Mouse (Mus musculus) stomach, embryonic 14.5 days (tissue): ENCODE measurements around the gene Gpr156. TPM values are rescaled to one million over a fixed set of nuclear protein-coding genes. Genes with fewer than 3 reads are reported as not detected.

Source experiments
- ATAC-seq: fragments of 200-750 bp; cut with Nextera tagmentation; 2 replicates; pipeline ENCODE4 v1.8.0; 2017; ENCODE audit warnings: low read depth, moderate TSS enrichment; ENCODE audit not compliant: insufficient number of reproducible peaks, insufficient read depth, low FRiP score
- H3K27ac ChIP-seq: fragments of 300-500 bp; sonication (generic); 2 replicates; pipeline ENCODE4 v1.5.1; 2014; ENCODE audit warnings: mild to moderate bottlenecking, low read length, moderate library complexity, mixed read lengths
- H3K27me3 ChIP-seq: fragments of 300-500 bp; sonication (generic); 2 replicates; pipeline ENCODE4 v1.6.1; 2014; ENCODE audit warnings: low read length, control low read depth, mixed read lengths; ENCODE audit not compliant: control insufficient read depth, insufficient read depth
- H3K36me3 ChIP-seq: fragments of 300-500 bp; sonication (generic); 2 replicates; pipeline ENCODE4 v1.6.1; 2014; ENCODE audit warnings: mild to moderate bottlenecking, control low read depth, low read length, moderate library complexity, mixed read lengths; ENCODE audit not compliant: control insufficient read depth, insufficient read depth
- H3K4me1 ChIP-seq: fragments of 300-500 bp; sonication (generic); 2 replicates; pipeline ENCODE4 v1.6.1; 2014; ENCODE audit warnings: low read length, control low read depth, mixed read lengths; ENCODE audit not compliant: control insufficient read depth, insufficient read depth
- H3K4me2 ChIP-seq: fragments of 300-500 bp; sonication (generic); replicated peaks from 2 replicates; pipeline ENCODE4 v1.6.1; 2014; ENCODE audit warnings: low read depth, low read length, control low read depth
- H3K4me3 ChIP-seq: fragments of 300-500 bp; sonication (generic); 2 replicates; pipeline ENCODE4 v1.5.1; 2014; ENCODE audit warnings: low read depth, low read length, control low read depth
- H3K9ac ChIP-seq: fragments of 300-500 bp; sonication (generic); replicated peaks from 2 replicates; pipeline ENCODE4 v1.6.1; 2014; ENCODE audit warnings: low read depth, mild to moderate bottlenecking, control low read depth, low read length, moderate library complexity, mixed read lengths
- H3K9me3 ChIP-seq: fragments of 300-500 bp; sonication (generic); 2 replicates; pipeline ENCODE4 v1.6.1; 2016; ENCODE audit warnings: low read depth, low read length, control low read depth; ENCODE audit not compliant: control insufficient read depth
- WGBS: fragments of 180-500 bp; shearing (Covaris S2); extraction: QIAGEN DNeasy Blood & Tissue Kit; methylation state at CpG from one replicate; pipeline ENCODE4 v1.1.7; 2014; 5-methylcytosine and 5-hydroxymethylcytosine counted together
- polyA plus RNA-seq: library from polyadenylated mRNA; unstranded; fragments of >200 nt; fragmentation: Nextera tagmentation; extraction: Ambion mirVana; gene quantifications from 2 replicates; pipeline ENCODE4 v1.2.1, GENCODE M21; 2014

The Gpr156 gene
- polyA plus RNA-seq, 1 experiment from 2014 or later = 0.39 TPM

GRCm38 (mm10) chr16:37901318-37901717 is 15.0 kb upstream of the Gpr156 start:
- Histone ChIP-seq H3K9ac (no peak overlapping the region), H3K36me3 (no peaks in the 10 kb centered on the region), H3K4me2 (no peak overlapping the region), H3K9me3 (no peaks in the 10 kb centered on the region), H3K27me3 (no peaks in the 10 kb centered on the region), H3K4me1 (no peaks in the 10 kb centered on the region), H3K4me3 (no peak overlapping the region), H3K27ac (no peak overlapping the region)
- no peak for ATAC-seq
- 40% methylated on average over 11 of the region's 11 CpGs for WGBS

GRCm38 (mm10) chr16:37906456-37906855 is 9.8 kb upstream of the Gpr156 start:
- Histone ChIP-seq H3K9me3 (no peaks in the 10 kb centered on the region), H3K4me1 (no peaks in the 10 kb centered on the region), H3K27me3 (no peaks in the 10 kb centered on the region), H3K4me2 (no peak overlapping the region), H3K9ac (no peak overlapping the region), H3K27ac (no peak overlapping the region), H3K4me3 (no peak overlapping the region), H3K36me3 (no peaks in the 10 kb centered on the region)
- WGBS = 95% methylated on average over 3 of the region's 3 CpGs
- ATAC-seq = no peak

GRCm38 (mm10) chr16:37911086-37911485 is 5.2 kb upstream of the Gpr156 start:
- Histone ChIP-seq H3K4me1 (no peaks in the 10 kb centered on the region), H3K36me3 (no peaks in the 10 kb centered on the region), H3K27me3 (no peaks in the 10 kb centered on the region), H3K4me2 (no peak overlapping the region), H3K9ac (no peak overlapping the region), H3K27ac (no peak overlapping the region), H3K9me3 (no peaks in the 10 kb centered on the region), H3K4me3 (no peak overlapping the region)
- no peak for ATAC-seq
- 81% methylated on average over 1 of the region's 1 CpGs for WGBS

- Histone ChIP-seq H3K9ac (0 out of 2 replicates have a peak overlapping the region, but pooled peaks have one; percentile 38), H3K36me3 (no peaks in the 10 kb centered on the region), H3K27ac (no peak overlapping the region), H3K27me3 (0 out of 2 replicates have a peak, but pooled peaks cover 4% of the 10 kb centered on the region), H3K9me3 (no peaks in the 10 kb centered on the region), H3K4me1 (no peaks in the 10 kb centered on the region), H3K4me3 (peak overlapping the region; percentile 54), H3K4me2 (peak overlapping the region; percentile 93)
- WGBS = 23% methylated on average over 7 of the region's 7 CpGs
- no peak for ATAC-seq
Observed at GRCm38 (mm10) chr16:37916818-37917201, 514 bp downstream of the Gpr156 start.

GRCm38 (mm10) chr16:37919000-37919399 is 2.7 kb downstream of the Gpr156 start:
- H3K36me3 ChIP-seq = no peaks in the 10 kb centered on the region
- ATAC-seq = no peak
- H3K27me3 ChIP-seq = 0 out of 2 replicates have a peak, but pooled peaks cover 4% of the 10 kb centered on the region
- 84% methylated on average over 6 of the region's 6 CpGs for WGBS
- no peak overlapping the region for H3K27ac ChIP-seq
- H3K9ac ChIP-seq = no peak overlapping the region
- no peaks in the 10 kb centered on the region for H3K9me3 ChIP-seq
- no peak overlapping the region for H3K4me3 ChIP-seq
- no peak overlapping the region for H3K4me2 ChIP-seq
- H3K4me1 ChIP-seq = no peaks in the 10 kb centered on the region

- WGBS = 70% methylated on average over 8 of the region's 8 CpGs
- H3K9ac ChIP-seq = no peak overlapping the region
- no peak overlapping the region for H3K4me2 ChIP-seq
- H3K36me3 ChIP-seq = no peaks in the 10 kb centered on the region
- no peak for ATAC-seq
- no peak overlapping the region for H3K27ac ChIP-seq
- H3K27me3 ChIP-seq = 0 out of 2 replicates have a peak, but pooled peaks cover 4% of the 10 kb centered on the region
- no peaks in the 10 kb centered on the region for H3K4me1 ChIP-seq
- H3K4me3 ChIP-seq = no peak overlapping the region
- no peaks in the 10 kb centered on the region for H3K9me3 ChIP-seq
Observed at GRCm38 (mm10) chr16:37920842-37921409, 4.6 kb downstream of the Gpr156 start.

GRCm38 (mm10) chr16:37926087-37926486 is 9.8 kb downstream of the Gpr156 start:
- ATAC-seq = no peak
- Histone ChIP-seq H3K27ac (no peak overlapping the region), H3K4me1 (no peaks in the 10 kb centered on the region), H3K9ac (no peak overlapping the region), H3K36me3 (no peaks in the 10 kb centered on the region), H3K9me3 (no peaks in the 10 kb centered on the region), H3K4me3 (no peak overlapping the region), H3K27me3 (no peaks in the 10 kb centered on the region), H3K4me2 (no peak overlapping the region)
- 65% methylated on average over 7 of the region's 7 CpGs for WGBS

- H3K9me3 ChIP-seq = no peaks in the 10 kb centered on the region
- 47% methylated on average over 4 of the region's 4 CpGs for WGBS
- no peaks in the 10 kb centered on the region for H3K36me3 ChIP-seq
- H3K4me3 ChIP-seq = no peak overlapping the region
- H3K4me2 ChIP-seq = no peak overlapping the region
- H3K9ac ChIP-seq = no peak overlapping the region
- no peak for ATAC-seq
- H3K27ac ChIP-seq = no peak overlapping the region
- H3K4me1 ChIP-seq = no peaks in the 10 kb centered on the region
- no peaks in the 10 kb centered on the region for H3K27me3 ChIP-seq
Observed at GRCm38 (mm10) chr16:37927117-37927516, 10.8 kb downstream of the Gpr156 start.

- no peak overlapping the region for H3K4me2 ChIP-seq
- no peaks in the 10 kb centered on the region for H3K4me1 ChIP-seq
- no peak for ATAC-seq
- 44% methylated on average over 2 of the region's 2 CpGs for WGBS
- H3K27me3 ChIP-seq = no peaks in the 10 kb centered on the region
- H3K36me3 ChIP-seq = no peaks in the 10 kb centered on the region
- H3K4me3 ChIP-seq = no peak overlapping the region
- no peaks in the 10 kb centered on the region for H3K9me3 ChIP-seq
- H3K9ac ChIP-seq = no peak overlapping the region
- H3K27ac ChIP-seq = no peak overlapping the region
Observed at GRCm38 (mm10) chr16:37929006-37929405, 12.7 kb downstream of the Gpr156 start.
